Mouse (Mus musculus) heart, postnatal 0 days (tissue): ENCODE measurements at regions not wholly inside any gene's neighbourhood (a gene's known extent, or its start where the extent isn't known, plus 50 kb on each side); places are given as distances from the start of the nearest gene placed in this dataset.

Experiments used
- ATAC-seq: fragments of 200-750 bp; cut with Nextera tagmentation; 2 replicates; pipeline ENCODE4 v1.8.0; 2017; ENCODE audit warnings: low read depth, moderate number of reproducible peaks, moderate library complexity; ENCODE audit not compliant: insufficient read depth
- DNase-seq: peaks from one replicate; pipeline ENCODE4 v3.0.0-alpha.2; 2016; ENCODE audit warnings: low spot score
- H3K27ac ChIP-seq: fragments of 300-500 bp; sonication (generic); 2 replicates; pipeline ENCODE4 v1.5.1; 2014; ENCODE audit warnings: low read depth, mild to moderate bottlenecking
- H3K27me3 ChIP-seq: fragments of 300-500 bp; sonication (generic); 2 replicates; pipeline ENCODE4 v1.6.1; 2014; ENCODE audit warnings: low read length, mixed read lengths; ENCODE audit not compliant: control insufficient read depth, insufficient read depth
- H3K36me3 ChIP-seq: fragments of 300-500 bp; sonication (generic); replicated peaks from 2 replicates; pipeline ENCODE4 v1.6.1; 2014; ENCODE audit warnings: low read length, mixed read lengths; ENCODE audit not compliant: control insufficient read depth, insufficient read depth
- H3K4me1 ChIP-seq: fragments of 300-500 bp; sonication (generic); 2 replicates; pipeline ENCODE4 v1.6.1; 2014; ENCODE audit warnings: antibody characterized with exemption; ENCODE audit not compliant: control insufficient read depth, insufficient read depth
- H3K4me2 ChIP-seq: fragments of 300-500 bp; sonication (generic); 2 replicates; pipeline ENCODE4 v1.6.1; 2014; ENCODE audit warnings: low read depth, mild to moderate bottlenecking, low read length, moderate library complexity
- H3K4me3 ChIP-seq: fragments of 300-500 bp; sonication (generic); 2 replicates; pipeline ENCODE4 v1.5.1; 2014; ENCODE audit warnings: low read depth, low read length
- H3K9ac ChIP-seq: fragments of 300-500 bp; sonication (generic); replicated peaks from 2 replicates; pipeline ENCODE4 v1.6.1; 2014; ENCODE audit warnings: low read depth, low read length, mixed read lengths
- H3K9me3 ChIP-seq: fragments of 300-500 bp; sonication (generic); replicated peaks from 2 replicates; pipeline ENCODE4 v1.6.1; 2016; ENCODE audit warnings: low read length; ENCODE audit not compliant: control insufficient read depth
- CTCF ChIP-seq: IDR thresholded peaks from 2 replicates; pipeline ENCODE4 v1.5.1; 2016; ENCODE audit warnings: antibody characterized with exemption, control low read depth, low read depth
- EP300 ChIP-seq: IDR thresholded peaks from 2 replicates; pipeline ENCODE4 v1.6.1; 2016; ENCODE audit warnings: antibody characterized with exemption, low read depth
- WGBS: fragments of 180-500 bp; shearing (Covaris S2); extraction: QIAGEN DNeasy Blood & Tissue Kit; methylation state at CpG from one replicate; pipeline ENCODE4 v1.1.7; 2014; 5-methylcytosine and 5-hydroxymethylcytosine counted together

DNA sequence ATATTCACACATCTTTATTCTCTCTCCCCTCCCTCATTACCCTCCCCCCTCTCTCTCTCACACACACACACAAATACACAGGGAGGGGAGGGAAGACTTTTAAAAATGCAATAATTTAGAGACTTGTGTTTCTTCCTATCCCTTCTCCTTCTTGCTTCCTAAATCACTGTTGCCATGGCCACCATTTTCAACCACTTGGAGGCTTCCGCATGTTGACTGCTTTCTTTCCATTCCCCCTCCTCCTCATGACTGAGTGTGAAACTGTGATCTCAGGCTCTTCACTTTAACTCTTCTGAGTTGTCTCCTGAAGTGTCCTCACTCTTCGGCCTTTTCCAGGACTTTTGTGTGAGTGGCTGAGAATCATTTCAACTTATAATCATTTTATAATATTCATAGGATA is 81.2 kb upstream of the Daam1 start:
- no peak for ATAC-seq
- no peaks in the 10 kb centered on the region for H3K36me3 ChIP-seq
- peak overlapping the region; percentile 81 for H3K27ac ChIP-seq
- no peak overlapping the region for H3K9ac ChIP-seq
- no peak overlapping the region for H3K4me3 ChIP-seq
- H3K27me3 ChIP-seq, result no peaks in the 10 kb centered on the region
- no peak overlapping the region for H3K4me2 ChIP-seq
- peaks cover 25% of the 10 kb centered on the region for H3K4me1 ChIP-seq
- TF ChIP-seq CTCF (no peak), EP300 (no peak)
- 75% methylated on average over 2 of the region's 2 CpGs for WGBS
- H3K9me3 ChIP-seq, result no peaks in the 10 kb centered on the region
- DNase-seq, result no peak

DNA sequence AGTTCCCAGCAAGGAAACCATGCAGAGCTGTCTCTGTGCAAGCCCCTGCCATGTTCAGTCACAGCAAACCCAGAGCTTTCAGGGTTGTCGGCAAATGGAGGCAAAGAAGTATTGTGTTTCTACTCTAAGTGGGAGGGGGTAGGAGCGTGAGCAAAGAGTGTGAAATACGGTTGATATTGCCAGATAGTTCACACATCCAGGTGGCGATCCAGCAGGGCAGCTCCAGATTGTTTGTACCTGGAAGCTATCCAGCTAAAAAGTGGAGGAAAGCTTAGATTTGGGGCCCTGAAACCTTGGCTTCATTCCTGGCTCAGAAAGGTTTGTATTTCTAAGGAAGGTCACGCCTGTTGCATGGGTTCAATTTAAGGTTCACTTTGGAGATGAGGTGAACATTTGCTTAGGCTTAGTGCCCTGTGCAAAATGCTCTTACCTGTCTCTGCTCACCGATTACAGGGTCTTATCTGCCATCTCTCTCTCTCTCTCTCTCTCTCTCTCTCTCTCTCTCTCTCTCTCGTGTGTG is 78.1 kb upstream of the Daam1 start:
- 51% methylated on average over 6 of the region's 7 CpGs for WGBS
- TF ChIP-seq EP300 (no peak), CTCF (no peak)
- no peak overlapping the region for H3K9ac ChIP-seq
- no peaks in the 10 kb centered on the region for H3K9me3 ChIP-seq
- no peaks in the 10 kb centered on the region for H3K27me3 ChIP-seq
- H3K4me1 ChIP-seq, result peaks cover 18% of the 10 kb centered on the region
- H3K27ac ChIP-seq, result no peak overlapping the region
- DNase-seq (no peak), ATAC-seq (no peak)
- H3K36me3 ChIP-seq, result no peaks in the 10 kb centered on the region
- H3K4me2 ChIP-seq, result no peak overlapping the region
- no peak overlapping the region for H3K4me3 ChIP-seq

GRCm38 (mm10) chr12:71753276-71753675 is 77.6 kb upstream of the Daam1 start:
- TF ChIP-seq CTCF (no peak), EP300 (no peak)
- no peak overlapping the region for H3K9ac ChIP-seq
- no peaks in the 10 kb centered on the region for H3K36me3 ChIP-seq
- H3K4me1 ChIP-seq, result peaks cover 14% of the 10 kb centered on the region
- no peak overlapping the region for H3K4me2 ChIP-seq
- H3K4me3 ChIP-seq, result no peak overlapping the region
- H3K9me3 ChIP-seq, result no peaks in the 10 kb centered on the region
- ATAC-seq (no peak), DNase-seq (no peak)
- H3K27me3 ChIP-seq, result no peaks in the 10 kb centered on the region
- WGBS, result 80% methylated on average over 3 of the region's 3 CpGs
- H3K27ac ChIP-seq, result no peak overlapping the region

DNA sequence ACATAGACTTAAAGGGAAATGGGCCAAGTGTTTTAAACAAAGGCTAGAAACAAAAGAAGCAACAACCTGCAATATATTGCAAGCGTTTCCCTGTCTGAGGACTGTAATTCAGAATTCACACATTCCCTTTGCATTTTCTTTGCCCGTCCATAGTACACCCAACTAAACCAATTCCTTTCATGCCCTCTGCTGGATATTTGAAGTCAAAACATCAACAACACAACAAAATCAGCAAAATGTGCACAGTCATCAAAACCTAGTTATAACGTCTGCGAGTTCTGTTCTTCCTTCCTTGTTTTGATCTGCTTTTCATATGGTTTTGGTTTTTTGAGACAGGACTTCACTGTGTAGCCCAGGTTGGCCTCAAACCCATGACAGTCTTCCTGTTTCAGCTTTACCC is 67.7 kb upstream of the Daam1 start:
- ATAC-seq, result no peak
- DNase-seq, result peak; percentile 37
- Histone ChIP-seq H3K4me1 (no peaks in the 10 kb centered on the region), H3K9me3 (no peaks in the 10 kb centered on the region), H3K36me3 (no peaks in the 10 kb centered on the region), H3K4me3 (no peak overlapping the region), H3K27me3 (no peaks in the 10 kb centered on the region), H3K9ac (no peak overlapping the region), H3K27ac (no peak overlapping the region), H3K4me2 (no peak overlapping the region)
- TF ChIP-seq CTCF (peak; percentile 50), EP300 (no peak)
- 71% methylated on average over 4 of the region's 4 CpGs for WGBS

GRCm38 (mm10) chr12:71766086-71766485 is 64.8 kb upstream of the Daam1 start:
- Histone ChIP-seq H3K9me3 (no peaks in the 10 kb centered on the region), H3K4me3 (no peak overlapping the region), H3K4me2 (no peak overlapping the region), H3K27ac (no peak overlapping the region), H3K4me1 (no peaks in the 10 kb centered on the region), H3K9ac (no peak overlapping the region), H3K36me3 (no peaks in the 10 kb centered on the region), H3K27me3 (no peaks in the 10 kb centered on the region)
- no peak for DNase-seq
- no peak for TF ChIP-seq CTCF
- ATAC-seq, result no peak
- WGBS, result 86% methylated on average over 4 of the region's 4 CpGs

DNA sequence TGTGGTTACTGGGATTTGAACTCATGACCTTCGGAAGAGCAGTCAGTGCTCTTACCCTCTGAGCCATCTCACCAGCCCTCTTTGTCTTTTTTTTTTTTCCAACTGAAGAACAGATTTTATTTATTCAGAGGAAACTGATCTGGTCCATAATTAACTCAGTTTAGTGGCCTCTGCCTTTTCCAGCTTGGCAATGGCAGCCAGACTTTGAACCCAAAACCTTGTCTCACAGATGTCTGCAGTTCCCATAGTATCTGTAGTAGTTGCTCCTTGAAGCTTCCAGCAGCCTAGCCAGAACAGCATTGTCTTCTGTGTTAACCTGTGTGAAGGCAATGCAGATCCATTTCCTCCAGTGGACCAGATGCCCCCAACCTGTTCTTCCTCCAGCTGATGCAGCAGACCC is 64.2 kb upstream of the Daam1 start:
- ATAC-seq, result no peak
- WGBS, result 93% methylated on average over 1 of the region's 1 CpGs

More for the DNA sequence above, 64.2 kb upstream of the Daam1 start:
- Histone ChIP-seq H3K36me3 (no peaks in the 10 kb centered on the region), H3K27me3 (no peaks in the 10 kb centered on the region), H3K27ac (no peak overlapping the region), H3K4me1 (no peaks in the 10 kb centered on the region), H3K4me3 (no peak overlapping the region), H3K9me3 (no peaks in the 10 kb centered on the region), H3K9ac (no peak overlapping the region), H3K4me2 (no peak overlapping the region)
- DNase-seq, result no peak
- no peak for TF ChIP-seq EP300
- TF ChIP-seq CTCF, result no peak
